ENCODE assay signal across 20 mouse cellular contexts in genomic region chrX:167195228-167195649, GRCm38 (mm10). TPM values are rescaled to one million over a fixed set of nuclear protein-coding genes. Genes with fewer than 3 reads are reported as not detected.
A peak's percentile ranks its signal among the peaks of the same experiment; 100 is the strongest.
DNase-seq lines count a peak whose midpoint lies in the region; ATAC-seq and TF ChIP-seq lines count a peak whose summit lies in the region.
"Had no signal": no experiment of that assay in that cellular context is flagged by ENCODE, and none has a peak within 500 bp of the region (broad histone marks: within the 10 kb centered on the region; RNA-seq: fewer than 3 reads in every experiment).

No protein-coding gene starts in this region.

- WGBS in heart, embryonic 13.5 days = 46% methylated on average over 2 of the region's 2 CpGs
- 53% methylated on average over 2 of the region's 2 CpGs for WGBS in heart, embryonic 11.5 days (ENCODE audit: insufficient replicate concordance)
- 37% methylated on average over 2 of the region's 2 CpGs for WGBS in lung, embryonic 16.5 days

- no peak for ATAC-seq in heart, embryonic 13.5 days (ENCODE audit: extremely low read depth, insufficient number of reproducible peaks, low FRiP score, low TSS enrichment)
- no peak for ATAC-seq in heart, embryonic 11.5 days (replicated peaks; ENCODE audit: insufficient number of reproducible peaks, low FRiP score, low TSS enrichment)
- ATAC-seq in lung, embryonic 16.5 days (ENCODE audit: low read depth) = peak; percentile 94
- ATAC-seq in monocyte, adult 5-6 weeks (replicated peaks; ENCODE audit: insufficient number of reproducible peaks, low FRiP score, low TSS enrichment, poor library complexity, severe bottlenecking) = peak; percentile 88

- H3K9ac ChIP-seq in heart, embryonic 13.5 days = no peak overlapping the region
- H3K9ac ChIP-seq in heart, embryonic 11.5 days (ENCODE audit: low read depth, low read length) = no peak overlapping the region
- H3K9ac ChIP-seq in lung, embryonic 16.5 days (ENCODE audit: low read length) = no peak overlapping the region
- H3K9ac ChIP-seq: forebrain, embryonic 12.5 days; kidney, embryonic 15.5 days; liver, embryonic 13.5 days; neural tube, embryonic 12.5 days had no signal

- no peak for TF ChIP-seq CTCF in layer of hippocampus, adult 2 months (conservative IDR thresholded peaks at IDR 0.05)

- 0 out of 2 replicates have a peak, but pooled peaks cover 3% of the 10 kb centered on the region for H3K27me3 ChIP-seq in heart, embryonic 13.5 days (replicated peaks)
- H3K27me3 ChIP-seq in heart, embryonic 11.5 days (ENCODE audit: control insufficient read depth, insufficient read depth, low read length) = no peaks in the 10 kb centered on the region
- peaks cover under 1% of the 10 kb centered on the region; the same call in 1 of the 2 replicates for H3K27me3 ChIP-seq in lung, embryonic 16.5 days (ENCODE audit: control insufficient read depth, insufficient read depth, low read depth, low read length)
- H3K27me3 ChIP-seq: liver, embryonic 13.5 days had no signal

- H3K9me3 ChIP-seq in heart, embryonic 13.5 days = no peaks in the 10 kb centered on the region
- H3K9me3 ChIP-seq in heart, embryonic 11.5 days (replicated peaks; ENCODE audit: control insufficient read depth, low read length) = no peaks in the 10 kb centered on the region
- no peaks in the 10 kb centered on the region for H3K9me3 ChIP-seq in lung, embryonic 16.5 days (ENCODE audit: control insufficient read depth, low read length)
- H3K9me3 ChIP-seq: forebrain, embryonic 12.5 days; G1E; heart, embryonic 10.5 days; kidney, embryonic 15.5 days; liver, embryonic 13.5 days; neural tube, embryonic 12.5 days had no signal

- peak; percentile 11 for DNase-seq in brain, adult 2 months (ENCODE audit: low read depth, low spot score)
- no peak for DNase-seq in adrenal gland, adult 18-20 months (ENCODE audit: low spot score in 2 of 2)
- DNase-seq in layer of hippocampus, adult 2 months (ENCODE audit: low spot score in 2 of 2) = no peak
- DNase-seq in thymus, postnatal 36 days = no peak
- DNase-seq: cerebellum, adult 11 months; cerebellum, postnatal 25 days; gastrocnemius, postnatal 25 days; layer of hippocampus, postnatal 36 days; left cerebral cortex, postnatal 4 days; liver, embryonic 13.5 days; thymus, postnatal 4 days had no signal

- no peaks in the 10 kb centered on the region for H3K36me3 ChIP-seq in heart, embryonic 13.5 days
- no peaks in the 10 kb centered on the region for H3K36me3 ChIP-seq in heart, embryonic 11.5 days (ENCODE audit: control insufficient read depth, insufficient read depth, low read length)
- no peaks in the 10 kb centered on the region for H3K36me3 ChIP-seq in lung, embryonic 16.5 days (ENCODE audit: control insufficient read depth, insufficient read depth, low read length)
- H3K36me3 ChIP-seq: forebrain, embryonic 12.5 days; G1E; heart, embryonic 10.5 days; kidney, embryonic 15.5 days; liver, embryonic 13.5 days; neural tube, embryonic 12.5 days had no signal

- no peak overlapping the region for H3K4me3 ChIP-seq in heart, embryonic 13.5 days
- no peak overlapping the region for H3K4me3 ChIP-seq in heart, embryonic 11.5 days (ENCODE audit: low read depth, low read length)
- H3K4me3 ChIP-seq in lung, embryonic 16.5 days (ENCODE audit: low read length) = no peak overlapping the region
- H3K4me3 ChIP-seq in layer of hippocampus, adult 2 months = no peak overlapping the region
- H3K4me3 ChIP-seq: forebrain, embryonic 12.5 days; heart, embryonic 10.5 days; kidney, embryonic 15.5 days; liver, embryonic 13.5 days; neural tube, embryonic 12.5 days had no signal

- H3K4me1 ChIP-seq in heart, embryonic 13.5 days = no peaks in the 10 kb centered on the region
- H3K4me1 ChIP-seq in heart, embryonic 11.5 days (ENCODE audit: control insufficient read depth, insufficient read depth, low read length) = no peaks in the 10 kb centered on the region
- H3K4me1 ChIP-seq in lung, embryonic 16.5 days (replicated peaks; ENCODE audit: control insufficient read depth, insufficient read depth, low read length) = no peaks in the 10 kb centered on the region
- H3K4me1 ChIP-seq: forebrain, embryonic 12.5 days; heart, embryonic 10.5 days; kidney, embryonic 15.5 days; liver, embryonic 13.5 days; neural tube, embryonic 12.5 days had no signal

- 0 out of 2 replicates have a peak overlapping the region, but pooled peaks have one; percentile 20 for H3K27ac ChIP-seq in heart, embryonic 13.5 days (replicated peaks)
- no peak overlapping the region for H3K27ac ChIP-seq in heart, embryonic 11.5 days (ENCODE audit: low read depth, low read length)
- peak overlapping the region; percentile 73 for H3K27ac ChIP-seq in lung, embryonic 16.5 days (ENCODE audit: low read length)
- H3K27ac ChIP-seq in layer of hippocampus, adult 2 months = no peak overlapping the region
- H3K27ac ChIP-seq: forebrain, embryonic 12.5 days; heart, embryonic 10.5 days; kidney, embryonic 15.5 days; liver, embryonic 13.5 days; neural tube, embryonic 12.5 days had no signal

- no peak overlapping the region for H3K4me2 ChIP-seq in heart, embryonic 13.5 days
- H3K4me2 ChIP-seq in heart, embryonic 11.5 days = no peak overlapping the region
- H3K4me2 ChIP-seq in lung, embryonic 16.5 days (ENCODE audit: low read depth, low read length) = no peak overlapping the region
- H3K4me2 ChIP-seq: forebrain, embryonic 12.5 days; kidney, embryonic 15.5 days; liver, embryonic 13.5 days; neural tube, embryonic 12.5 days had no signal

RNA-seq across cellular contexts. Expression of gene Tmsb4x, which starts 13.9 kb away (rescaled TPM):
- polyA plus RNA-seq in heart, embryonic 13.5 days (2015; fragmentation: Nextera tagmentation; extraction: Ambion mirVana) = 3,022 and 3,158 TPM in 2 replicates
- 2,694 and 2,831 TPM in 2 replicates for polyA plus RNA-seq in heart, embryonic 11.5 days (2014; fragmentation: Nextera tagmentation; extraction: Ambion mirVana)
- 6,019 and 6,084 TPM in 2 replicates for polyA plus RNA-seq in lung, embryonic 16.5 days (2015; fragmentation: Nextera tagmentation; extraction: Ambion mirVana)
- total RNA-seq in monocyte, adult 5-6 weeks (2017) = 8,846 to 11,803 TPM (median 11,494 TPM) in 3 replicates
- 100 to 1,000 TPM; 366 to 491 TPM for total RNA-seq in adrenal gland, adult 18-20 months (2021)
- total RNA-seq in layer of hippocampus, adult 2 months (2021) = 1,000 to 10,000 TPM; 1,652 to 1,714 TPM
- polyA plus RNA-seq: G1E had no signal

Comparison
In these comparisons a context has a peak if more than half of its experiments do, and no peak if none do; other contexts are left out.
1. H3K27ac ChIP-seq: peak in heart, embryonic 13.5 days (single experiment) and lung, embryonic 16.5 days (single experiment); none in heart, embryonic 11.5 days (single experiment) and layer of hippocampus, adult 2 months (single experiment).
2. ATAC-seq: peak in lung, embryonic 16.5 days (single experiment) and monocyte, adult 5-6 weeks (single experiment); none in heart, embryonic 13.5 days (single experiment) and heart, embryonic 11.5 days (single experiment).